Mouse (Mus musculus) intestine, embryonic 15.5 days (tissue): Measurements from ENCODE around the gene Tmem230. TPM values are rescaled to one million over a fixed set of nuclear protein-coding genes. Genes with fewer than 3 reads are reported as not detected.

ENCODE experiments used
- ATAC-seq: fragments of 200-750 bp; cut with Nextera tagmentation; 2 replicates; pipeline ENCODE4 v1.8.0; 2017; ENCODE audit warnings: moderate TSS enrichment, moderate library complexity
- H3K27ac ChIP-seq: fragments of 300-500 bp; sonication (generic); 2 replicates; pipeline ENCODE4 v1.5.1; 2015; ENCODE audit warnings: mild to moderate bottlenecking, inconsistent platforms
- H3K27me3 ChIP-seq: fragments of 300-500 bp; sonication (generic); replicated peaks from 2 replicates; pipeline ENCODE4 v1.6.1; 2015; ENCODE audit warnings: inconsistent platforms
- H3K36me3 ChIP-seq: fragments of 300-500 bp; sonication (generic); 2 replicates; pipeline ENCODE4 v1.6.1; 2015; ENCODE audit warnings: inconsistent platforms
- H3K4me1 ChIP-seq: fragments of 300-500 bp; sonication (generic); replicated peaks from 2 replicates; pipeline ENCODE4 v1.6.1; 2015; ENCODE audit warnings: inconsistent platforms
- H3K4me2 ChIP-seq: fragments of 300-500 bp; sonication (generic); replicated peaks from 2 replicates; pipeline ENCODE4 v1.6.1; 2015; ENCODE audit warnings: mild to moderate bottlenecking, inconsistent platforms
- H3K4me3 ChIP-seq: fragments of 300-500 bp; sonication (generic); replicated peaks from 2 replicates; pipeline ENCODE4 v1.5.1; 2015; ENCODE audit warnings: inconsistent platforms
- H3K9ac ChIP-seq: fragments of 300-500 bp; sonication (generic); 2 replicates; pipeline ENCODE4 v1.6.1; 2015; ENCODE audit warnings: inconsistent platforms
- H3K9me3 ChIP-seq: fragments of 300-500 bp; sonication (generic); 2 replicates; pipeline ENCODE4 v1.6.1; 2016; ENCODE audit warnings: inconsistent platforms
- WGBS: fragments of 180-500 bp; shearing (Covaris S2); methylation state at CpG from one replicate; pipeline ENCODE4 v1.1.7; 2015; 5-methylcytosine and 5-hydroxymethylcytosine counted together
- polyA plus RNA-seq: library from polyadenylated mRNA; unstranded; fragments of >200 nt; fragmentation: Nextera tagmentation; extraction: Ambion mirVana; gene quantifications from 2 replicates; pipeline ENCODE4 v1.2.1, GENCODE M21; 2015

Tmem230 gene
- polyA plus RNA-seq, 1 experiment from 2014 or later, result 43.3 TPM

DNA sequence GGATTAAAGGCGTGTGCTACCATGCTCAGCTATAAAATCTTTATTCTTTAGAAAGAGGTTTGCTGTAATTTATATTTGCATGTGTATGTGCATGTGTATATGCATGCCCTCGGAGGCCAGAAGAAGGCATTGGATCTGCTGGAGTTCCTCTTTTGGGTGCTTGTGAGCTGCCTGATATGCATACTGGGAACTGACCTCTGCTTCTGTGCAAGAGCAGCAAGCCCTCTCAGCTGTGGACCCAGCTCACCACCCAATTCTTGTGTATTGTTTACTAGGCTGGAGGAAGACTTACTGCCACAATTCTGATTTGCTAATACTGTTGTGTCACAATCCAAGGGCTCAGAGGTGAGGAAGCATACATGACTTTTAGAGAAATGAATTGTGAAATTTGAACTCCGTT lies 18.5 kb upstream of the Tmem230 start:
- H3K9ac ChIP-seq, result no peak overlapping the region
- no peak overlapping the region for H3K4me2 ChIP-seq
- ATAC-seq, result no peak
- H3K4me3 ChIP-seq, result no peak overlapping the region
- H3K27me3 ChIP-seq, result no peaks in the 10 kb centered on the region
- H3K9me3 ChIP-seq, result no peaks in the 10 kb centered on the region
- WGBS, result 91% methylated on average over 3 of the region's 3 CpGs
- H3K4me1 ChIP-seq, result peaks cover 16% of the 10 kb centered on the region
- H3K36me3 ChIP-seq, result no peaks in the 10 kb centered on the region
- no peak overlapping the region for H3K27ac ChIP-seq

- no peak for ATAC-seq
- 0 out of 2 replicates have a peak overlapping the region, but pooled peaks have one; percentile 77 for H3K4me2 ChIP-seq
- no peak overlapping the region for H3K9ac ChIP-seq
- WGBS, result 80% methylated on average over 9 of the region's 9 CpGs
- no peak overlapping the region for H3K4me3 ChIP-seq
- no peaks in the 10 kb centered on the region for H3K36me3 ChIP-seq
- no peaks in the 10 kb centered on the region for H3K9me3 ChIP-seq
- H3K27me3 ChIP-seq, result no peaks in the 10 kb centered on the region
- peaks cover 16% of the 10 kb centered on the region for H3K4me1 ChIP-seq
- H3K27ac ChIP-seq, result no peak overlapping the region
Observed at GRCm38 (mm10) chr2:132265196-132265595, 17.6 kb upstream of the Tmem230 start.

DNA sequence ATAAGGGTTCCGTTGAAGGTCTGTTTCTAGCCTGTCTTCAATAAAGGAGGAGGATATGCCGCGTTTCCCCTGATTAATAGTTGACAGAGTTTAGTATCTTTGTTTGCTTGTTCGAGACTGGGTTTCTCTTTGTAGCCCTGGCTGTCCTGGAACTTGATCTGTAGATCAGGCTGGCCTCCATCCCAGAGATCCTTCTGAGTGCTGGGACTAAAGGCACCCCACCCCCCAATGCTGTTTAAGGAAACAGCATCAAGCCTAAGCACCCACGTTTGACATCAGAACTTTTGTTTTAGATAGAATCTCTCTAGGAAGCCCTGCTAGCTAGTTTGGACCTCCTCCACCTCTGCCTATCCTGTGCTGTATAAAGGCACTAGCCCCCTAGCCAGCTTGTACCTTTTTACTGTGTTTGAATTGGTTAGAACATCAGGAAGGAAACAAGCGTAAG lies 16.7 kb upstream of the Tmem230 start:
- peak overlapping the region; percentile 85 for H3K9ac ChIP-seq

DNA sequence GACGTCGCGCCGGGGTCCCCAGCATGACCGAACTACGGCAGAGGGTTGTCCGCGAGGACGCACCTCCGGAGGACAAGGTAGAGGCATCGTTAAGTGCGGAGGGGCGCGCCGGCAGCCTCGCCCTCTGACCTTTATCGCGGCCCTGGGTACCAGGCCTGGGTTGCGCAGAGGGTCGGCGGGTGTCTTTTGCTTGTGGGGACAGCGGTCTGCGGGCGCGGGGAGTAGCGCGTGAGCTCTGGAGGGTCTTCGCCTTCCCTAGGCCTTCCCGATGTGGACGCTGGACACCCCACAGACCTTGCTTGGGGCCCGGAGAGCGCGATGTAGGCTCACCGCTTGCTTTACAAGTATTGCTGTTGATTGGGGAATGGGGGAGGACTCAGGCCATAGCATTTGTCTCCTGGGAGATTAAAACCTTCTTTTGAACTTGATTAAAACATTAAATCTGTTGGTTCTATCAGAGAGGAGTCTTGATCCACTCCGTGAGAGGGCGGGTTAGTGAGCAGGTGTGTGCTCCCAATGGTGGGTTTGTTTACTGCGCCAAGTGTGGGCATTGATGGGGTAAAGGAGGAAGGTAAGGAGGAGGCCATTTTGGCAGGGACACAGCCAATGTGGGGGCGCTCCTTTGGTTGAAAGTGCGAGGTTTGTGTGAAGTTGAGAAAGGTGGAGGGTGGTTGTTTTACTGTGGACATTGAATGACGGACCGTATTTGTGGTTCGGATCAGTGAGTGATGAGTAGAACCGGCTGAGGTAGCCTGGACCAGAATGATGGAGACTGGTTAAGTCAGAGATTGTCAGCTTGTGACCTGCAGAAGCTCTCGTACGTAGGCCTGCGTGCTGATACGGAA lies 16.0 kb upstream of the Tmem230 start:
- Histone ChIP-seq H3K36me3 (no peaks in the 10 kb centered on the region), H3K4me2 (peak overlapping the region; percentile 77), H3K4me3 (peak overlapping the region; percentile 80), H3K4me1 (peaks cover 14% of the 10 kb centered on the region), H3K9ac (peak overlapping the region; percentile 85), H3K27me3 (no peaks in the 10 kb centered on the region), H3K27ac (peak overlapping the region; percentile 81), H3K9me3 (no peaks in the 10 kb centered on the region)
- 1% methylated on average over 47 of the region's 47 CpGs for WGBS
- ATAC-seq, result peak; percentile 75

More for the DNA sequence above, 16.7 kb upstream of the Tmem230 start:
- H3K36me3 ChIP-seq, result no peaks in the 10 kb centered on the region
- H3K27ac ChIP-seq, result no peak overlapping the region
- no peaks in the 10 kb centered on the region for H3K9me3 ChIP-seq
- ATAC-seq, result no peak
- H3K4me2 ChIP-seq, result peak overlapping the region; percentile 77
- peaks cover 14% of the 10 kb centered on the region for H3K4me1 ChIP-seq
- peak overlapping the region; percentile 80 for H3K4me3 ChIP-seq
- WGBS, result 18% methylated on average over 6 of the region's 6 CpGs
- H3K27me3 ChIP-seq, result no peaks in the 10 kb centered on the region

GRCm38 (mm10) chr2:132262879-132263398 lies 15.3 kb upstream of the Tmem230 start, which contains the start of gene Cds2:
Cds2 (plus strand) TSS chr2:132263148.
- H3K27me3 ChIP-seq, result no peaks in the 10 kb centered on the region
- peak within 1 kb of the TSS; percentile 85 for H3K9ac ChIP-seq
- H3K27ac ChIP-seq, result peak within 1 kb of the TSS; percentile 81
- H3K4me1 ChIP-seq, result peaks cover 14% of the 10 kb centered on the region
- no peaks in the 10 kb centered on the region for H3K36me3 ChIP-seq
- peak within 1 kb of the TSS; percentile 80 for H3K4me3 ChIP-seq
- peak; percentile 99 for ATAC-seq
- H3K4me2 ChIP-seq, result peak within 1 kb of the TSS; percentile 77
- H3K9me3 ChIP-seq, result no peaks in the 10 kb centered on the region
- WGBS, result 0% methylated on average over 44 of the region's 49 CpGs

GRCm38 (mm10) chr2:132262175-132262574 lies 14.6 kb upstream of the Tmem230 start:
- H3K27ac ChIP-seq, result no peak overlapping the region
- WGBS, result 72% methylated on average over 6 of the region's 6 CpGs
- no peaks in the 10 kb centered on the region for H3K9me3 ChIP-seq
- no peak overlapping the region for H3K4me2 ChIP-seq
- H3K9ac ChIP-seq, result no peak overlapping the region
- no peaks in the 10 kb centered on the region for H3K36me3 ChIP-seq
- no peak overlapping the region for H3K4me3 ChIP-seq
- no peak for ATAC-seq
- peaks cover 14% of the 10 kb centered on the region for H3K4me1 ChIP-seq
- no peaks in the 10 kb centered on the region for H3K27me3 ChIP-seq

- no peak overlapping the region for H3K9ac ChIP-seq
- no peak overlapping the region for H3K27ac ChIP-seq
- no peaks in the 10 kb centered on the region for H3K27me3 ChIP-seq
Observed at GRCm38 (mm10) chr2:132260601-132261000, 13.0 kb upstream of the Tmem230 start.

DNA sequence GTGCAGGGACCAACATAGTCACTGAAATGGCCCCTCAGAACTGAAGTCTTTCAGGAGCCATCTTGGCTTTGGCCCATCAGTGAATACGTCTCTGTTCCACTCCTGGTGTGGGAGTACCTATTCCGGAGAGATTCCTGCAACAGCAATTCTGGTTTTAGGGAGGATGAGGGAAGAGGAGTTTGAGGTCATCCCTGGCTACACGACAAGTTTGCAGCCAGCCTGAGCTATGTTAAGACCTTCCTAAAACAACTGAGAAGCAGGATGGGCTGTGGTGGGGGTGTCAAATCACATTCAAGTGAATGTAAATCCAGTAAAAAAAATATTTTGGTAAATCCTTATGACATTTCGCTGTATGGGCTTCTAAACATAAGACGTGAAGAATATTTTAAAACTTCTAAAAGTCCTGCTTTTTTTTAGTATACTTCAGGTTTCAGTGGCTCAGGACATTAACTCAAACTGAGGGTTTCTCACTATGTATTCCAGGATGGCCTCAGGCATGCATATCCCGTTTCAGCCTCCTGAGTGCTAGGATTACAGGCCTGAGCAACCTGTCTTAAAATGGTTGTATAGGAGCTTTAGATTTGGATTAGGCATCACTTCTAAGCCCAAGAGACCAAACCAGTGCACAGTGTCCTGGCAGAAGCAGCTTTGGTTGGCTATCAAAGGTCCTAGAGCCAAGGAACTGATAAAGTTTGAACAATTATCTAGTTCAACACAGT lies 9.9 kb upstream of the Tmem230 start:
- WGBS, result 87% methylated on average over 6 of the region's 6 CpGs
- ATAC-seq, result no peak
- no peaks in the 10 kb centered on the region for H3K27me3 ChIP-seq
- no peak overlapping the region for H3K27ac ChIP-seq
- H3K9me3 ChIP-seq, result no peaks in the 10 kb centered on the region
- no peaks in the 10 kb centered on the region for H3K4me1 ChIP-seq
- H3K9ac ChIP-seq, result no peak overlapping the region
- H3K4me3 ChIP-seq, result no peak overlapping the region
- H3K4me2 ChIP-seq, result no peak overlapping the region
- H3K36me3 ChIP-seq, result no peaks in the 10 kb centered on the region

More at GRCm38 (mm10) chr2:132260601-132261000, 13.0 kb upstream of the Tmem230 start:
- H3K4me3 ChIP-seq, result no peak overlapping the region
- 94% methylated on average over 3 of the region's 3 CpGs for WGBS
- H3K36me3 ChIP-seq, result no peaks in the 10 kb centered on the region
- no peak overlapping the region for H3K4me2 ChIP-seq
- H3K4me1 ChIP-seq, result peaks cover 14% of the 10 kb centered on the region
- no peaks in the 10 kb centered on the region for H3K9me3 ChIP-seq
- no peak for ATAC-seq

DNA sequence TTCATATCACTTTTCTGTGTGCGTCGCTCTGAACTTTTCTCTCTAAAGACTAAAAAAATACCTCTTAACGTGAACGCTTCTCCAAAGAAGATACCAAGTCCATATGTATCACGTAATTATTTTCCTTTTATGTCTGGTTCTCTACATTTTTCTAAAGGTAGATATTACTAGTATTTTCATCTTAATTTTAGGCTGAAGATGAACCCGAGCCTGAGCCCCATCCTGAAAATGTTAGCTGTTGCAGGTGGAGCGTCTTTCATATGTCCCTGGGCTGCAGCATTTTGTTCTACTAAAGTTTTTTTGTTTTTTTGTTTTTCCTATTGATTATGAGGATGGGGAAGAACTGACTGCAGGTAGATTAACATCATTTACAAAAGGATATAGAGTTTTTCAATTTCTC lies 6.0 kb upstream of the Tmem230 start:
- ATAC-seq, result no peak
- H3K4me2 ChIP-seq, result peak overlapping the region; percentile 68
- H3K9ac ChIP-seq, result peak overlapping the region; percentile 47; the same call in 1 of the 2 replicates
- H3K36me3 ChIP-seq, result 0 out of 2 replicates have a peak, but pooled peaks cover 3% of the 10 kb centered on the region
- H3K4me1 ChIP-seq, result peaks cover 9% of the 10 kb centered on the region
- H3K27ac ChIP-seq, result peak overlapping the region; percentile 79; the same call in 1 of the 2 replicates
- no peaks in the 10 kb centered on the region for H3K27me3 ChIP-seq
- WGBS, result 1% methylated on average over 7 of the region's 7 CpGs
- H3K9me3 ChIP-seq, result no peaks in the 10 kb centered on the region
- H3K4me3 ChIP-seq, result peak overlapping the region; percentile 62

GRCm38 (mm10) chr2:132252542-132253528 lies 5.2 kb upstream of the Tmem230 start, which contains the start of gene Pcna:
Pcna (minus strand) TSS chr2:132253314.
- Histone ChIP-seq H3K9ac (peak within 1 kb of the TSS; percentile 57), H3K4me1 (peaks cover 9% of the 10 kb centered on the region), H3K9me3 (no peaks in the 10 kb centered on the region), H3K27ac (peak within 1 kb of the TSS; percentile 79), H3K4me3 (peak within 1 kb of the TSS; percentile 62), H3K4me2 (peak within 1 kb of the TSS; percentile 68), H3K27me3 (no peaks in the 10 kb centered on the region), H3K36me3 (0 out of 2 replicates have a peak, but pooled peaks cover 3% of the 10 kb centered on the region)
- ATAC-seq, result peak; percentile 99
- WGBS, result under 1% methylated on average over 79 of the region's 79 CpGs

- Histone ChIP-seq H3K27ac (no peak overlapping the region), H3K9me3 (no peaks in the 10 kb centered on the region), H3K36me3 (0 out of 2 replicates have a peak, but pooled peaks cover 3% of the 10 kb centered on the region), H3K27me3 (no peaks in the 10 kb centered on the region), H3K4me3 (peak overlapping the region; percentile 62), H3K4me2 (peak overlapping the region; percentile 68), H3K9ac (peak overlapping the region; percentile 57), H3K4me1 (peaks cover 9% of the 10 kb centered on the region)
- 7% methylated on average over 8 of the region's 8 CpGs for WGBS
- no peak for ATAC-seq
Observed at GRCm38 (mm10) chr2:132251911-132252310, 4.3 kb upstream of the Tmem230 start.
